Mouse (Mus musculus): Measurements from ENCODE around the gene Pcsk6. TPM values are rescaled to one million over a fixed set of nuclear protein-coding genes. Genes with fewer than 3 reads are reported as not detected.

Pcsk6 gene
- polyA plus RNA-seq, 1 experiment, result 0.04 TPM

DNA sequence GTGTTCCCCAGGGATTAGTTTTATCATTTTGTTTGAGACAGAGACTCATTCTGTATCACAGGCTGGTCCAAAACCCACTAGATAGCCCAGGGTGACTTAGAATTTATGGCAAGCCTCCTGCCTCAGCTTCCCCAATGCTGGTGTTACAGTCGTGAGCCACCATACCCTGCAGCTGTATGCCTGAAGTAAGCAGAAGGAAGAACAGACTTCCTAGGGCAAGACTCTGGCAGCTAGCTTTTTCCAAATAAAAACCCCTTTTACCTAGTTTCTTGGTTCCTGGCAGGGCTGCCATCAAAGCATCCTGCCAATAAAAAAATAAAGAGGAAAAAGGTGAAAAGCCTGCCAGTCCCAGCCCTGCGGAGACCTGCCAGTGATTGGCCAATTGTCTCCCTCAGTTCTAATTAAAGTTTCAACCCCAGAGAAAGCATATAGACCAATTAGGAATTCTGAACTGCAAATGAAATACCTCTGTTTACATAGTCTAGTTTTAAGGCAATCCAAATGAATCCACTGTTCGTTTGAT, 51.6 kb downstream of the Pcsk6 start:
- H3K4me2 ChIP-seq (ENCODE audit: low read depth), result no peak overlapping the region
- no peaks in the 10 kb centered on the region for H3K79me2 ChIP-seq (ENCODE audit: control insufficient read depth, insufficient read depth)
- no peak overlapping the region for H3K4me3 ChIP-seq
- peaks cover 23% of the 10 kb centered on the region for H3K27me3 ChIP-seq (ENCODE audit: control insufficient read depth, insufficient read depth, insufficient read length)
- TF ChIP-seq MAX (IDR thresholded peaks at IDR 0.05; ENCODE audit: low read depth), result no peak
- H3ac ChIP-seq (ENCODE audit: control insufficient read depth, insufficient read length), result no peak overlapping the region
- H3K36me3 ChIP-seq (ENCODE audit: control insufficient read depth, insufficient read depth), result no peaks in the 10 kb centered on the region

- no peak overlapping the region for H3K4me3 ChIP-seq
- peak overlapping the region; percentile 44 for H3K4me2 ChIP-seq (ENCODE audit: low read depth)
- no peaks in the 10 kb centered on the region for H3K36me3 ChIP-seq (ENCODE audit: control insufficient read depth, insufficient read depth)
- TF ChIP-seq CEBPB (IDR thresholded peaks at IDR 0.05; ENCODE audit: insufficient read depth, poor library complexity, severe bottlenecking) (peak; percentile 75), TCF12 (IDR thresholded peaks at IDR 0.05; ENCODE audit: insufficient read depth, poor library complexity, severe bottlenecking) (no peak)
- H3K79me2 ChIP-seq (ENCODE audit: control insufficient read depth, insufficient read depth), result no peaks in the 10 kb centered on the region
- peaks cover 27% of the 10 kb centered on the region for H3K27me3 ChIP-seq (ENCODE audit: control insufficient read depth, insufficient read depth, insufficient read length)
- no peak overlapping the region for H3ac ChIP-seq (ENCODE audit: control insufficient read depth, insufficient read length)
These were observed 53.3 kb downstream of the Pcsk6 start for GRCm38 (mm10) chr7:65914761-65915301.

DNA sequence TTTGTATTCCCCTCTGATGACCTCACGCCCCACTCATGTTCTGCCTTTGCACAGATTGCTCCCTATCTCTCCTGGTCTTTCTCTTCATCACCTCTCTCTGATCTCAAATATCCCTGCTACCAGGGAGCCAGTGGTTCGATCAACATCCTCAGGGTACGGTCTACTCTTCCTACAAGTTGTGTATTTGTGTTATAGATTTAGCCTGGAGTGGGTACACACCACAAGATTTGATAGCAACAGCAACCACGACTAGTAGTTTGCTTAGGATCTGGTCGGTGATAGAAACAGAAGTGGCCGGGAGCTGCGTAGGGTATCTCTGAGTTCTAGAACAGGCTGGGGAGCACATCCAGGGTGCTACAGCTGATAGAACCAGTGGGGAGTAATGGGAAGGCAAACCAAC, 54.3 kb downstream of the Pcsk6 start:
- no peak overlapping the region for H3K4me2 ChIP-seq (ENCODE audit: low read depth)
- H3K27me3 ChIP-seq (ENCODE audit: control insufficient read depth, insufficient read depth, insufficient read length), result peaks cover 27% of the 10 kb centered on the region
- no peak overlapping the region for H3ac ChIP-seq (ENCODE audit: control insufficient read depth, insufficient read length)
- no peaks in the 10 kb centered on the region for H3K79me2 ChIP-seq (ENCODE audit: control insufficient read depth, insufficient read depth)
- TF ChIP-seq CEBPB (IDR thresholded peaks at IDR 0.05; ENCODE audit: insufficient read depth, poor library complexity, severe bottlenecking), result no peak
- no peak for TF ChIP-seq E2F4 (IDR thresholded peaks at IDR 0.05; ENCODE audit: insufficient read depth)
- no peak for TF ChIP-seq REST (IDR thresholded peaks at IDR 0.05; ENCODE audit: insufficient read depth, insufficient read length)
- TF ChIP-seq TCF3 (IDR thresholded peaks at IDR 0.05; ENCODE audit: insufficient read length, low read depth), result no peak
- TF ChIP-seq POLR2AphosphoS2 (IDR thresholded peaks at IDR 0.05; ENCODE audit: insufficient read length, low read depth), result no peak
- TF ChIP-seq MYOG (IDR thresholded peaks at IDR 0.05; ENCODE audit: control insufficient read depth in 1 of 3, insufficient read depth in 1 of 3, insufficient read length in 2 of 3, low read depth in 2 of 3), result no peak
- TF ChIP-seq MYOD1 (IDR thresholded peaks at IDR 0.05; ENCODE audit: control insufficient read depth in 1 of 3, insufficient read length in 2 of 3, low read depth in 2 of 3), result no peak
- TF ChIP-seq MAX (IDR thresholded peaks at IDR 0.05; ENCODE audit: low read depth), result no peak
- no peak for TF ChIP-seq SRF (IDR thresholded peaks at IDR 0.05; ENCODE audit: control insufficient read depth, insufficient read length, low read depth)
- TF ChIP-seq POLR2A (IDR thresholded peaks at IDR 0.05; ENCODE audit: insufficient read length, low read depth), result no peak
- TF ChIP-seq USF1 (IDR thresholded peaks at IDR 0.05; ENCODE audit: low read depth), result no peak
- H3K4me3 ChIP-seq, result no peak overlapping the region
- H3K36me3 ChIP-seq (ENCODE audit: control insufficient read depth, insufficient read depth), result no peaks in the 10 kb centered on the region

DNA sequence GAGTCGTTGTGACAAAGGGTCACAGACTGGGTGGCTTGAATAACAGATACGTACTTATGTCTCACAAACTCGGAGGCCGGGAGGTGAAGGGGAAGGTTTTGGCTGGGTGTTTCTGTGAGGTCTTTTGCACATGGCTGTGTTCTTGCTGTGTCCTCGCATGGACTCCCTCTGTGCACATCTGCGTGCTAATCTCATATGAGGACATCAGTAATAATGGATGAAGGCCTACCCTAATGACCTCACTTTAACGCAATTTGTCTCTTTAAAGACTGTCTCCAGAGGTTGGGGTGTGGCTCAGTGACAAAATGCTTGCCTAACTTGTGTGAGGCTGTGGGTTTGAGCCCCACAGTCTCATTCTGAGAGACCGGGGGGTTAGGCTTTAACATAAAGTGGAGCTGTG, 55.0 kb downstream of the Pcsk6 start:
- no peak overlapping the region for H3ac ChIP-seq (ENCODE audit: control insufficient read depth, insufficient read length)
- H3K4me2 ChIP-seq (ENCODE audit: low read depth), result no peak overlapping the region
- H3K36me3 ChIP-seq (ENCODE audit: control insufficient read depth, insufficient read depth), result no peaks in the 10 kb centered on the region
- H3K79me2 ChIP-seq (ENCODE audit: control insufficient read depth, insufficient read depth), result no peaks in the 10 kb centered on the region
- H3K4me3 ChIP-seq, result no peak overlapping the region
- peaks cover 24% of the 10 kb centered on the region for H3K27me3 ChIP-seq (ENCODE audit: control insufficient read depth, insufficient read depth, insufficient read length)
- TF ChIP-seq POLR2AphosphoS2 (IDR thresholded peaks at IDR 0.05; ENCODE audit: insufficient read length, low read depth) (no peak), SRF (IDR thresholded peaks at IDR 0.05; ENCODE audit: control insufficient read depth, insufficient read length, low read depth) (no peak), REST (IDR thresholded peaks at IDR 0.05; ENCODE audit: insufficient read depth, insufficient read length) (no peak)

GRCm38 (mm10) chr7:65918431-65918830, 56.9 kb downstream of the Pcsk6 start:
- TF ChIP-seq MYOG (IDR thresholded peaks at IDR 0.05; ENCODE audit: control insufficient read depth in 1 of 3, insufficient read depth in 1 of 3, insufficient read length in 2 of 3, low read depth in 2 of 3) (no peak), SRF (IDR thresholded peaks at IDR 0.05; ENCODE audit: control insufficient read depth, insufficient read length, low read depth) (no peak), CEBPB (IDR thresholded peaks at IDR 0.05; ENCODE audit: insufficient read depth, poor library complexity, severe bottlenecking) (no peak), TCF3 (IDR thresholded peaks at IDR 0.05; ENCODE audit: insufficient read length, low read depth) (no peak), TCF12 (IDR thresholded peaks at IDR 0.05; ENCODE audit: insufficient read depth, poor library complexity, severe bottlenecking) (no peak), MAX (IDR thresholded peaks at IDR 0.05; ENCODE audit: low read depth) (no peak), POLR2AphosphoS2 (IDR thresholded peaks at IDR 0.05; ENCODE audit: insufficient read length, low read depth) (no peak), USF1 (IDR thresholded peaks at IDR 0.05; ENCODE audit: low read depth) (no peak), POLR2A (IDR thresholded peaks at IDR 0.05; ENCODE audit: insufficient read length, low read depth) (no peak), MYOD1 (IDR thresholded peaks at IDR 0.05; ENCODE audit: control insufficient read depth in 1 of 3, insufficient read length in 2 of 3, low read depth in 2 of 3) (no peak), REST (IDR thresholded peaks at IDR 0.05; ENCODE audit: insufficient read depth, insufficient read length) (no peak), E2F4 (IDR thresholded peaks at IDR 0.05; ENCODE audit: insufficient read depth) (no peak)
- H3K4me2 ChIP-seq (ENCODE audit: low read depth), result no peak overlapping the region
- H3K79me2 ChIP-seq (ENCODE audit: control insufficient read depth, insufficient read depth), result no peaks in the 10 kb centered on the region

More at GRCm38 (mm10) chr7:65918431-65918830, 56.9 kb downstream of the Pcsk6 start:
- Histone ChIP-seq H3ac (ENCODE audit: control insufficient read depth, insufficient read length) (no peak overlapping the region), H3K36me3 (ENCODE audit: control insufficient read depth, insufficient read depth) (no peaks in the 10 kb centered on the region), H3K27me3 (ENCODE audit: control insufficient read depth, insufficient read depth, insufficient read length) (peaks cover 23% of the 10 kb centered on the region), H3K4me3 (no peak overlapping the region)

Data from myocyte (in vitro differentiated cells).